Mouse (Mus musculus) testis, postnatal 14 days (tissue): ENCODE measurements around the gene Tpcn1.

Source experiments
- DNase-seq: peaks from one replicate; pipeline ENCODE4 v3.0.0; 2021; ENCODE audit warnings: low spot score

Tpcn1 gene

DNA sequence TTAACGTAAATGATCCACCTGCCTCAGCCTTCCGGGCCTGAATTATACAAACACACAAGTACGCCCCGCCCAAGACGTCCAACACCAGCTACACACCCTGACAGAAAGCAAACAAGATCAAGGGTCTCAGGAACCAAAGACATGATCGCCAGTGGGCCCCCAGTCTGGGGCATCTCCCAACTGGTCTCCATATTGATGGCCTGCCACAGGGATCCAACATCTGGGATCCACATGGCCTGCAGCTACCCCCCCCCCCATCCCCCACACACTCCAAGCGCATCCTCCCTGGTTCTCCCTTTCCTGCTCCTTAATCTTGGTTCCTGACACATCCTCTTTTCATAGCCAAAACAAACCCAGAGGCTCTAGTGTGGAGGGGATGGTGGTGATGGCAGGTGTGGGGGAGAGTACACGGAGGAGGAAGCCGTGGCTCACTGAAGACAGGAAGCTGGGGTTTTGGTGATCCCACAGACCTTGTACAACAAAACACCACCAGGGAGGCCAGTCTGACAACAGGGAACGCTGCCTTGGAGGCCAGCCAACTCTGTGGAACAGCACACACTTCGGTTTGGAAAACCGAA lies 9.9 kb downstream of the Tpcn1 start:
- no peak for DNase-seq

DNA sequence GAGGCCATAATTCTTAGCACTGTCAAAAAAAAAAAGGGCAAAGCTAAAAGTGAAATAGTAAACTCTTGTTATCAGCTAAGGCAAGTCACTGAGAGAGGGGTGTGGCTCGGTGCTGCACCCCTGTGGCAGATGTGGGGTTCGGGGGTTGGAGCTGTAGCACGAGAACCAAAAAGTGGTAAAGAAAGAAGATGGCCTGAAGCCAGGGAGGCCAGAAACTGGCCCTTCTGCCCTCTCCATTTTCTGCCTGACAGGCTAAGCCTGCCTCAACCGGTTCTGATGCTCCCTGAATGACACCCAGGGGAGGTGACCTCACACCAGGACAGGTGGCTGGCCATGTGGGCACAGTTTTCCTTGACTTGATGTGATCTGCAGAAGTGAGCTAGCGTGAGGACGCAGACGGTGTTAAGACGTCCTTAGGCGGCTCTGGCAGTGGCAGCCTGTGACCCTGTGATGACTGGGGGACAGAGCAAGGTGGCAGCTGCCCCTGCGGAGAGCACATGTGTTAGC lies 10.5 kb downstream of the Tpcn1 start:
- DNase-seq: no peak

DNA sequence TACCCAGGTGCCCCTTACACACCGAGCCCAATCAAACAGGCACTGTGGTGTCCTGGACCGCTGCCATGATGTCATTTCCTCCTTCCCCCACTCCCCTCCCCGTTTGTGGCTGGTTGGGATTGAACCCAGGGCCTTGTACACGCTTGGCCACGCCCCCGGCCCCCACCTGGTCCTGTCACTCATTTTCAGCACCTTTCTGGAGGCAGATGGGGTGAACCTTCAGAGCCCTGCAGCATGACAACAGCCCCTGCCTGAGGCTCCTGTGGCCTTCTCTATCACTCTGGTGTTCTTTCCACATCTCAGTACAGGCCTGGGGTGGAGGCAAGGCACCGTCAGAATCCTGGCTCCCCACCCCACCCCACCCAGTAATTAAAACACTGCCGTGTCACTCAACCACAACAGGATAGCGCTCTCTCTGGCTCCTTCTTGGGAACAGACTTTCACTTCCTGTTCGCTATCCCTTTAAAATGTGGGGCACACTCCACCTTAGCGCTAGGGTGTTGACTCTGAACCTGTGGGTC lies 11.6 kb downstream of the Tpcn1 start:
- no peak for DNase-seq

DNA sequence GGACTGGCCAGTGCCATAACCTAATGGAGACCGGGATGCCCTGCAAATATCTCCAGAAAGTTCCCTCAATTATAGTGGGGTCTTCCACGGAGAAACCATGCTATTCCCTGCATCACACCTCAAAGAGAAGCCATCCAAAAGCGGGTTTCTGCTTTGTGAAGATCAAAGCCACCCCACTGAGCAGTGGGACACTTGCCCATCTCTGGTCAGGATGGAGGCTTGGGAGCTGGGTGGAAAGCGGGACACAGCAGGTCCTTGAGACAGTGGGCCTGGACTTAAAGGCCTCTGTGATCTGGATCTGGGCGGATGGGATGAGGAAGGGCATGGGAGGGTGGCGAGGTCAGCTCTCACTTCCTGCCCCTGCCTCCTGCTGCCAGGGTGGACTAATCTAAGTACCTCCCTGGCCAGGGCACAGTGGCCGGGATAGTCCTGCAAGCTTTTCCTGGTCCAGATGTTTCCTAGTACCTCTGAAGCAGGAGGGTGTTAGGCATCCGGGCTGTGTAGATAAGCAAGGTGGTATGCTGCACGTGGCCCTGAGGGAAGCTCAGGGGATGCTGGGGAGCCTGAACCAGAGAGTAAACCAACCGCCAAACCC lies 13.9 kb downstream of the Tpcn1 start:
- no peak for DNase-seq

DNA sequence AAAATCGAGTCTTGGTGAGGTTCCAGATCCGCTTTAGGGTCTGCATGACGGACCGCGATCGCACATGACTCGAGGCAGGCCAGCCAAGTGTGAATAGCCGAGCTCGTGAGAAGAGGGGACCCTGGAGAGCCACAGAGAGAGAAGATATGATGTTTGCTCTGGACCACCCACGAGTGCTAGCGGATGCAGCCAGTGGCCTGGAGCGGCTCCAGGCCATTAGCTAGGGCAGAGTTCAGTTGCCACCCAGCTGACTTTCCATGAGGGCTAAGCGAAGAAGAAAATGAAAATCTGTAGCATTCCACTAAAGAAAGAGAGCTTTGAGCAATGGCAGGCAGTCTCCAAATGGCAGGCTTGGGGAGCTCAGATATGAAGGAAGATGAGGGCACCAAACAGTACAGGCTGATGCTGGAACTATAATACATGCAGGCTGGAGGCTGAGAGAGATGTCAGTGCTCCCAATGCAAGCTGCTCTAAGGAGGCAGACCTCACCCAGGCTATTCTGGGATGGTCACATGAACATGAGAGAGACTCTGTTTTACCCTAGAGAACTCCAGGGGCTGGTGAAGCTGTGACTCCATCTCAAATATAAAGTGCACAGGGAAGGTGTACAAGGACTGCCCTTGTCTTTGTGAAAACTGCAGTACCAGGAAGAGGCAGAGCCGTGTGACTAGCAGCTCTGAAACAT lies 17.3 kb downstream of the Tpcn1 start:
- DNase-seq: no peak

DNA sequence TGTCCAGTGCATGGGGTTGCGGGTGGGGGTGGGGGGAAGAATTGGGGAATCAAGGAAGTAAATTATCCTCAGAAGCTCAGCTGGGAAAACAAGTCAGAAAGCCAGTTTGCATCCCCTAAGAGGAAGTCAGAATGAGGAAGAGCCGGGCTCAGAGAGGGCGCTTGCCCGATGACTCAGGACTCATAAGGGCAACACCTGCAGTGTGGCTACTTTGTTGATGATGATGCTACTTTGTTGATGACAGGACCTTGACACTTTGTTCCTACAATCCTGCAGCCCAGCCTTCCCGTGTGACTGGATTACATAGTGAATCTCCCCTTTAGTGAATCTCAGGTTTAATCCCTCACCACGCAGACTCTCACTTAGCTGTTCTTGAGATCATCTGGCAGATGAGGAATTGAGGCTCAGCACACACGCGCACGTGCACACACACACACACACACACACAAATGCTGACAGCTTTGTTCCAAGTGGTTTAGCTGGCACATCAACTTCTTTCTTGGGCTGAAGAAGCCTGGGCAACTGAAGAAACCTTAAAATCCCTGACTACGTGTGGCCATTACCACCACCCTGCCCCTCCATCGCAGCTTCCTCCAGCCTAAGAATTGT lies 18.1 kb downstream of the Tpcn1 start:
- DNase-seq: no peak

GRCm38 (mm10) chr5:120569791-120570190 lies 18.7 kb downstream of the Tpcn1 start:
- no peak for DNase-seq

DNA sequence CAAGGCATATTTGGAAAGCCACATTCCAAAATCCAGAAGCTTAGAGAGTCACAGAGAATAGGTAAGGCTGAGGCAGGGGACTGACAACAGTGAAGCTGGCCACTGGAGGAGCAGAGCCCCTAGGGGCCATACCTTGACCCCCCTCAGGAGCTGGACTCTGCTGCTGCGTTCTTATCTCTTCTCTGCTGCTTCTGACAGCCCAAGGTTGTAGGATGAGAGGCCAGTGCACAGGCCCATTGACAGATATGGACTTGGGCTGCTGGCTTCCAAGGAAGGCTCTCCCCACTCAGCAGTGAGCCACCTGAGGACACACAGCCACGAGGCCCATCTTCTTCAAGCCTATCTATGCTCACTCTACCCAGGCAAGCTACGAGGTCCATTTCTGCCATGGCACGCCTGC lies 19.5 kb downstream of the Tpcn1 start:
- no peak for DNase-seq

GRCm38 (mm10) chr5:120568336-120568768 lies 20.1 kb downstream of the Tpcn1 start:
- no peak for DNase-seq

DNA sequence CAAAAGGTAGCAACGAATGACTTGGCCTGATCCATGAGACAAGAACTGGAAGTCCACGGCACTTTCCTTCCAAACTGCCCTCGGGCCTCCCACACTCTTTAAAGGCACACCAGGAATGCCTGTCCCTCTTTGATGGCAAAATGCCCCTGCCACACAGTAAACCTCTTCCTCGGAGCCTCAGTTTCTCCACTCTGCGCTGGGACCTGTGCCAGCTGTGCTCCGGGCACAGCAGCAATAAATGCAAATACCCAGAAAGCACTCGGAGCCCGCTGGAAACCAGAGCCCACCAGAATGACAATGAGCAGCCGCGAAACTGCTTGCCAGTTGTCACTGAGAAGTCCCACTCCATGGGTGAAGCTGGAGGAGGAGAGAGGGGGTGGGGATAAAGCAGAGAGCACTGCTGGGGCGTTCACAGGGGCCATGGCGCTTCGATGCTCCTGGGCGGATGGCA lies 20.7 kb downstream of the Tpcn1 start:
- DNase-seq: no peak

GRCm38 (mm10) chr5:120567253-120567701 lies 21.2 kb downstream of the Tpcn1 start:
- peak; percentile 59 for DNase-seq

GRCm38 (mm10) chr5:120566681-120567252 lies 21.7 kb downstream of the Tpcn1 start:
- DNase-seq: no peak

DNA sequence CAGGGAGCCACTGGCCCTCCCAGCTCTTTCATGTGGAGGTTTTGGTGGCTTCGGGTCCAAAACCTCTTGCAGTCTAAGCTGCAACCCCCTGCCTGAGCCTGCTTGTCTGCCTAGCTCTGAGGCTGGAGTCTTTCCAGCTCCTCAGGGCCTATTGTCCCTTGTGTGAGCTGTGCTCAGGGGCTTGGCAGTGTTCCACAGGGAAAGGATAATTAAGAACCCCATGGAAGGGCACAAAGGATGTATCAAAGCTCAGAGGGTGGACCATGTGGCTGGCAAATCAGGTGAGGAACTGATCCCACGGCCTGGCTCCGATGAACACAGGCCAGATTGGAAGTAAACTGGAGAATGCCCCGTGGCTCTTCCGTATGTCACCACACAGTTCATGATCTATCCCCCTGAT lies 22.4 kb downstream of the Tpcn1 start:
- peak; percentile 51 for DNase-seq

DNA sequence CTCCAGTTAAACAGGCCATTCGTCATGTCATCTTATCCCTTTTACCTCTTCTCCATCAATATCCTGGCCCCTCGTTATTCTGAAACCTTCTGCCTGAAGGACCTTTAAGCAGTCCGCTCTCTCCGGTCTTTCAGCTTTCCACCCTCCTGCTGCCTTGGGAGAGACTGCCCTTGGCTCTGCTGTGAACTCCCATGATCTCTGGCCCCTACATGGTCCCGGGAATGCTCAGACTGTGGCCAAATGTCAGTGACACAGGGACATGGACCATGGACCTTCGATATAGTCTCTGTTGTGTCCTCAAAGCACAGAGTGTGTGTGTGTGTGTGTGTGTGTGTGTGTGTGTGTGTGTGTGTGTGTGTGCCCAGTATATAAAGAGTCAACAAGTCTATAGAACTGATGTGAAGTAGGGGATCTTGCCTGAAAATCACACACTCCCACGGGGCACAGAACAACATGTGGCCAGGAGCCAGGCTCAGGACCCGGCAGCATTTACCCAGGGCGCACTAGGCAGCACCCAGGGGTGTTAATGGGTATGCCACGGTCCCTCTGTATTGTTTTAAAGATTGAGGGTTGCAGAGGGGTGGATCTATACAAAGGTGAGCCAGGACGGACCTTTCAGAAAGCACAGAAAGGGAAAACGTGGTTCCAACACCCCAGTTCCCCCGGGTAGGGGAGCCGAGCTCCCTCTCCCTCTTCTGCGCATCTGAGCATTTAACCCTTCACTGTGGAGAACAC lies 23.1 kb downstream of the Tpcn1 start:
- DNase-seq: no peak

- DNase-seq: no peak
These were observed 24.6 kb downstream of the Tpcn1 start for GRCm38 (mm10) chr5:120563914-120564311.

DNA sequence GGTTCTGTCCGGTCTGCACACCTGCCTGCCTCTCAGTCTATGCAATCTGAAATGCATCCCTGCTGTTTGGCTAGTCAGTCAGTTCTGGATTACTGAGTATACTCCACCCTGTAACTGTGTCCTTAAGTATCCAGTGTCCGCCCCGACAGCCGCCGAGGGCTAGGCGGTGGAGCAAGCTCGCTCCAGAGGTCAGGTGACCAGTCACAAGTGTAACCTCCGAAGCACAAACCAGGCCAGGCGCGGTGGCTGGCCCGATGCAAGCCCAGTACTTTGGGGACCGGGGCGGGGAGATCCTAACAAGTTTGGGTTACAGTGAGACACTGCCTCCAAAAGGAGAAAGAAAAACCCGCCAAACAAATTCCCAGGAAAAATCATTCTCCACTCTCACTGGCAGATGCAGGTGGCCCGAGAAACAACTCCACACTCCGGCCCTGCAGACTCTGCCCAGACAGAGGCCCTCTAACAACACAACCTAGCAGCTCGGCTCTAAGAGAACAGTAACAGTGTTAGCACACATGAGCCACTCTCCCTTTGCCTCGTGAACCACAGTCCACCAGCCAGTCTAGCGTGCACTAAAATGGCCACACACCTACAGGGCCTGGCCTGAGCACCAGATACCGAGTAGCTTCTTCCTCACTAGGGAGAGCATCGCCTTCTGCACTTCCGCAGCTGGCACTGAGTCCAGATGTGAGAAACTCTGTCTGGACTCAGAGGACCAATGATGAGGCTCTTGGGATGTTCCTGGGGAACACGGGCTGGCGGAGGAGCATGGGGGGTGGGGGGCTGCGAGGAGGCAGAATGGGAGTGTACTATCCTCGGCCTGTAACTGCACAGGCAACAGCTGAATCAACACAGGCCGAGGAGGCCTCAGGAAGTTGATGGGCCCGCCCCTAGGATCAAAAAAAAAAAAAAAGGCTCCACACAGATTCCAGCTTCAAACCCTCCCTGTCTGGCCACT lies 25.2 kb downstream of the Tpcn1 start:
- peak; percentile 57 for DNase-seq

GRCm38 (mm10) chr5:120560616-120561311 lies 27.7 kb downstream of the Tpcn1 start:
- peak; percentile 59 for DNase-seq

- no peak for DNase-seq
These were observed 28.3 kb downstream of the Tpcn1 start for GRCm38 (mm10) chr5:120560129-120560615.

DNA sequence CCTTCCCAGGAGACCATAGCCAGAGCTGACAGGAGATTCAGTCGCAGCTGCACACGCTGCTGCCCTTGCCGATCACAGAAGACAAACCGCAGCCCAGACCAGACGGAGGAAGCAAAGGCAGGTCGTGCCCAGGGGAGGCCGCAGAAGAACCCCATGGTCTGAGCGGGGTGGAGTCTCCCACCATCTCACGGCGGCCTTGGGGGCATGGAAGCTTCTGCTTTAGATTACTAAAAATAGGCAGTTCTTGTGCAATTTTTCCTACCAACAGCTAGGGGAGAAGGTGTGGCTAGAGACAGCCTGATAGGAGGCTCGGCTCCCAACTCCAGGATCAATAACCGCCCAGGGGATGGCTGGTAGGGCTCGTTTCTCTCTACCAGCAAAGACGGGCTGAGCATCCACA lies 29.7 kb downstream of the Tpcn1 start:
- DNase-seq: no peak

- DNase-seq: no peak
These were observed 30.4 kb downstream of the Tpcn1 start for GRCm38 (mm10) chr5:120558041-120558440.
